Mouse (Mus musculus): ENCODE measurements around the gene Zfp956.

Zfp956 gene

GRCm38 (mm10) chr6:47963051-47963450 lies 9.9 kb downstream of the Zfp956 start:
- DNase-seq (ENCODE audit: inconsistent age in 2 of 2, low spot score in 1 of 2), result peak; percentile 77 to 79

- peak in 1 of 2 experiments; percentile 25 for DNase-seq (ENCODE audit: inconsistent age in 2 of 2, low spot score in 1 of 2)
These were observed 15.0 kb downstream of the Zfp956 start for GRCm38 (mm10) chr6:47968166-47968565.

GRCm38 (mm10) chr6:47974599-47974998 lies 21.4 kb downstream of the Zfp956 start:
- no peak for DNase-seq (ENCODE audit: inconsistent age in 2 of 2, low spot score in 1 of 2)

GRCm38 (mm10) chr6:47978897-47979368 lies 25.7 kb downstream of the Zfp956 start:
- peak; percentile 92 to 98 for DNase-seq (ENCODE audit: inconsistent age in 2 of 2, low spot score in 1 of 2)

GRCm38 (mm10) chr6:47983936-47984335 lies 30.7 kb downstream of the Zfp956 start:
- no peak for DNase-seq (ENCODE audit: inconsistent age in 2 of 2, low spot score in 1 of 2)

GRCm38 (mm10) chr6:47995661-47996060 lies 42.5 kb downstream of the Zfp956 start:
- no peak for DNase-seq (ENCODE audit: inconsistent age in 2 of 2, low spot score in 1 of 2)

GRCm38 (mm10) chr6:48010727-48011126 lies 57.5 kb downstream of the Zfp956 start:
- no peak for DNase-seq (ENCODE audit: inconsistent age in 2 of 2, low spot score in 1 of 2)
